Mouse (Mus musculus) heart, embryonic 15.5 days (tissue): ENCODE results near the gene Mttp. TPM values are rescaled to one million over a fixed set of nuclear protein-coding genes. Genes with fewer than 3 reads are reported as not detected.

Experiments used
- ATAC-seq: fragments of 200-750 bp; cut with Nextera tagmentation; replicated peaks from 2 replicates; pipeline ENCODE4 v1.8.0; 2017; ENCODE audit warnings: low read depth, moderate TSS enrichment; ENCODE audit not compliant: insufficient number of reproducible peaks, insufficient read depth, low FRiP score
- H3K27ac ChIP-seq: fragments of 300-500 bp; sonication (generic); 2 replicates; pipeline ENCODE4 v1.5.1; 2015; ENCODE audit warnings: mild to moderate bottlenecking, inconsistent platforms
- H3K27me3 ChIP-seq: fragments of 300-500 bp; sonication (generic); 2 replicates; pipeline ENCODE4 v1.6.1; 2015; ENCODE audit warnings: inconsistent platforms
- H3K36me3 ChIP-seq: fragments of 300-500 bp; sonication (generic); 2 replicates; pipeline ENCODE4 v1.6.1; 2015; ENCODE audit warnings: mild to moderate bottlenecking, inconsistent platforms
- H3K4me1 ChIP-seq: fragments of 300-500 bp; sonication (generic); replicated peaks from 2 replicates; pipeline ENCODE4 v1.6.1; 2015; ENCODE audit warnings: inconsistent platforms
- H3K4me2 ChIP-seq: fragments of 300-500 bp; sonication (generic); 2 replicates; pipeline ENCODE4 v1.6.1; 2015; ENCODE audit warnings: inconsistent platforms, mild to moderate bottlenecking, moderate library complexity
- H3K4me3 ChIP-seq: fragments of 300-500 bp; sonication (generic); 2 replicates; pipeline ENCODE4 v1.5.1; 2015; ENCODE audit warnings: mild to moderate bottlenecking, inconsistent platforms
- H3K9ac ChIP-seq: fragments of 300-500 bp; sonication (generic); 2 replicates; pipeline ENCODE4 v1.6.1; 2015; ENCODE audit warnings: mild to moderate bottlenecking, inconsistent platforms
- H3K9me3 ChIP-seq: fragments of 300-500 bp; sonication (generic); replicated peaks from 2 replicates; pipeline ENCODE4 v1.6.1; 2016; ENCODE audit warnings: inconsistent platforms
- WGBS: fragments of 180-500 bp; shearing (Covaris S2); methylation state at CpG from one replicate; pipeline ENCODE4 v1.1.7; 2015; ENCODE audit warnings: mixed read lengths; 5-methylcytosine and 5-hydroxymethylcytosine counted together
- polyA plus RNA-seq: library from polyadenylated mRNA; unstranded; fragments of >200 nt; fragmentation: Nextera tagmentation; extraction: Ambion mirVana; gene quantifications from 2 replicates; pipeline ENCODE4 v1.2.1, GENCODE M21; 2015

Mttp gene
- polyA plus RNA-seq, 1 experiment from 2014 or later = 6.8 TPM

- no peaks in the 10 kb centered on the region for H3K4me1 ChIP-seq
- H3K36me3 ChIP-seq = no peaks in the 10 kb centered on the region
- no peaks in the 10 kb centered on the region for H3K9me3 ChIP-seq
- H3K9ac ChIP-seq = no peak overlapping the region
- WGBS = 86% methylated on average over 19 of the region's 19 CpGs
- no peak overlapping the region for H3K4me3 ChIP-seq
- H3K27ac ChIP-seq = no peak overlapping the region
- 0 out of 2 replicates have a peak, but pooled peaks have one; percentile 14 for ATAC-seq
- H3K4me2 ChIP-seq = no peak overlapping the region
- H3K27me3 ChIP-seq = no peaks in the 10 kb centered on the region
Measured at GRCm38 (mm10) chr3:138110910-138111782, 33.6 kb downstream of the Mttp start.

GRCm38 (mm10) chr3:138106887-138107286 is 37.9 kb downstream of the Mttp start:
- no peak for ATAC-seq
- Histone ChIP-seq H3K36me3 (no peaks in the 10 kb centered on the region), H3K4me2 (no peak overlapping the region), H3K4me1 (peaks cover 9% of the 10 kb centered on the region), H3K9ac (no peak overlapping the region), H3K27me3 (no peaks in the 10 kb centered on the region), H3K4me3 (no peak overlapping the region), H3K9me3 (no peaks in the 10 kb centered on the region), H3K27ac (no peak overlapping the region)
- 93% methylated on average over 10 of the region's 10 CpGs for WGBS

GRCm38 (mm10) chr3:138105056-138105455 is 39.7 kb downstream of the Mttp start:
- Histone ChIP-seq H3K4me1 (peaks cover 9% of the 10 kb centered on the region), H3K4me2 (no peak overlapping the region), H3K27me3 (no peaks in the 10 kb centered on the region), H3K9me3 (no peaks in the 10 kb centered on the region), H3K4me3 (no peak overlapping the region), H3K36me3 (no peaks in the 10 kb centered on the region), H3K27ac (no peak overlapping the region), H3K9ac (no peak overlapping the region)
- no peak for ATAC-seq
- WGBS = 52% methylated on average over 5 of the region's 5 CpGs

GRCm38 (mm10) chr3:138103690-138104089 is 41.1 kb downstream of the Mttp start:
- Histone ChIP-seq H3K9me3 (no peaks in the 10 kb centered on the region), H3K4me3 (no peak overlapping the region), H3K27me3 (no peaks in the 10 kb centered on the region), H3K4me1 (peaks cover 9% of the 10 kb centered on the region), H3K9ac (no peak overlapping the region), H3K36me3 (no peaks in the 10 kb centered on the region), H3K27ac (no peak overlapping the region), H3K4me2 (no peak overlapping the region)
- 90% methylated on average over 4 of the region's 4 CpGs for WGBS
- no peak for ATAC-seq

GRCm38 (mm10) chr3:138101936-138102335 is 42.8 kb downstream of the Mttp start:
- no peaks in the 10 kb centered on the region for H3K27me3 ChIP-seq
- H3K9ac ChIP-seq = no peak overlapping the region
- WGBS = 84% methylated on average over 4 of the region's 4 CpGs
- H3K36me3 ChIP-seq = no peaks in the 10 kb centered on the region
- H3K4me1 ChIP-seq = peaks cover 22% of the 10 kb centered on the region
- H3K9me3 ChIP-seq = no peaks in the 10 kb centered on the region
- no peak overlapping the region for H3K27ac ChIP-seq
- H3K4me2 ChIP-seq = no peak overlapping the region
- H3K4me3 ChIP-seq = no peak overlapping the region
- ATAC-seq = no peak

GRCm38 (mm10) chr3:138097718-138098117 is 47.0 kb downstream of the Mttp start:
- H3K27me3 ChIP-seq = no peaks in the 10 kb centered on the region
- peak overlapping the region; percentile 49 for H3K27ac ChIP-seq
- H3K36me3 ChIP-seq = no peaks in the 10 kb centered on the region
- H3K4me2 ChIP-seq = no peak overlapping the region
- no peak overlapping the region for H3K4me3 ChIP-seq
- H3K4me1 ChIP-seq = peaks cover 27% of the 10 kb centered on the region
- ATAC-seq = peak; percentile 73
- H3K9ac ChIP-seq = no peak overlapping the region
- H3K9me3 ChIP-seq = no peaks in the 10 kb centered on the region
- 69% methylated on average over 1 of the region's 1 CpGs for WGBS

- 82% methylated on average over 19 of the region's 19 CpGs for WGBS
Measured at GRCm38 (mm10) chr3:138096263-138097028, 48.3 kb downstream of the Mttp start.

GRCm38 (mm10) chr3:138095718-138096117 is 49.0 kb downstream of the Mttp start:
- Histone ChIP-seq H3K4me1 (peaks cover 27% of the 10 kb centered on the region), H3K36me3 (no peaks in the 10 kb centered on the region), H3K4me3 (no peak overlapping the region), H3K27me3 (no peaks in the 10 kb centered on the region), H3K9me3 (no peaks in the 10 kb centered on the region), H3K9ac (no peak overlapping the region), H3K27ac (peak overlapping the region; percentile 36; the same call in 1 of the 2 replicates), H3K4me2 (no peak overlapping the region)
- ATAC-seq = peak; percentile 31; the same call in 1 of the 2 replicates
- WGBS = 46% methylated on average over 10 of the region's 10 CpGs

More at GRCm38 (mm10) chr3:138096263-138097028, 48.3 kb downstream of the Mttp start:
- Histone ChIP-seq H3K4me2 (no peak overlapping the region), H3K9ac (no peak overlapping the region), H3K9me3 (no peaks in the 10 kb centered on the region), H3K4me3 (no peak overlapping the region), H3K36me3 (no peaks in the 10 kb centered on the region), H3K27ac (peak overlapping the region; percentile 49; the same call in 1 of the 2 replicates), H3K4me1 (peaks cover 27% of the 10 kb centered on the region), H3K27me3 (no peaks in the 10 kb centered on the region)
- no peak for ATAC-seq

- Histone ChIP-seq H3K36me3 (no peaks in the 10 kb centered on the region), H3K4me2 (no peak overlapping the region), H3K4me3 (no peak overlapping the region), H3K9ac (no peak overlapping the region), H3K27ac (peak overlapping the region; percentile 36; the same call in 1 of the 2 replicates), H3K27me3 (no peaks in the 10 kb centered on the region), H3K4me1 (peaks cover 27% of the 10 kb centered on the region), H3K9me3 (no peaks in the 10 kb centered on the region)
- 57% methylated on average over 3 of the region's 3 CpGs for WGBS
- ATAC-seq = no peak
Measured at GRCm38 (mm10) chr3:138095301-138095700, 49.5 kb downstream of the Mttp start.

- H3K9me3 ChIP-seq = no peaks in the 10 kb centered on the region
- H3K27me3 ChIP-seq = no peaks in the 10 kb centered on the region
- H3K4me2 ChIP-seq = no peak overlapping the region
- H3K36me3 ChIP-seq = 0 out of 2 replicates have a peak, but pooled peaks cover 6% of the 10 kb centered on the region
- H3K4me3 ChIP-seq = no peak overlapping the region
- 67% methylated on average over 4 of the region's 4 CpGs for WGBS
- H3K9ac ChIP-seq = no peak overlapping the region
- H3K27ac ChIP-seq = peak overlapping the region; percentile 72
- ATAC-seq = no peak
- peaks cover 13% of the 10 kb centered on the region for H3K4me1 ChIP-seq
Measured at GRCm38 (mm10) chr3:138083896-138084295, 60.9 kb downstream of the Mttp start.

- H3K9ac ChIP-seq = no peak overlapping the region
- H3K4me2 ChIP-seq = no peak overlapping the region
- ATAC-seq = no peak
- H3K27me3 ChIP-seq = no peaks in the 10 kb centered on the region
- peaks cover 6% of the 10 kb centered on the region; the same call in 1 of the 2 replicates for H3K36me3 ChIP-seq
- H3K4me1 ChIP-seq = peaks cover 18% of the 10 kb centered on the region
- H3K9me3 ChIP-seq = no peaks in the 10 kb centered on the region
- H3K4me3 ChIP-seq = no peak overlapping the region
- H3K27ac ChIP-seq = peak overlapping the region; percentile 72
- WGBS = 64% methylated on average over 1 of the region's 1 CpGs
Measured at GRCm38 (mm10) chr3:138083073-138083637, 61.6 kb downstream of the Mttp start.
